Mouse (Mus musculus): ENCODE measurements around the gene Phyh.

The Phyh gene

DNA sequence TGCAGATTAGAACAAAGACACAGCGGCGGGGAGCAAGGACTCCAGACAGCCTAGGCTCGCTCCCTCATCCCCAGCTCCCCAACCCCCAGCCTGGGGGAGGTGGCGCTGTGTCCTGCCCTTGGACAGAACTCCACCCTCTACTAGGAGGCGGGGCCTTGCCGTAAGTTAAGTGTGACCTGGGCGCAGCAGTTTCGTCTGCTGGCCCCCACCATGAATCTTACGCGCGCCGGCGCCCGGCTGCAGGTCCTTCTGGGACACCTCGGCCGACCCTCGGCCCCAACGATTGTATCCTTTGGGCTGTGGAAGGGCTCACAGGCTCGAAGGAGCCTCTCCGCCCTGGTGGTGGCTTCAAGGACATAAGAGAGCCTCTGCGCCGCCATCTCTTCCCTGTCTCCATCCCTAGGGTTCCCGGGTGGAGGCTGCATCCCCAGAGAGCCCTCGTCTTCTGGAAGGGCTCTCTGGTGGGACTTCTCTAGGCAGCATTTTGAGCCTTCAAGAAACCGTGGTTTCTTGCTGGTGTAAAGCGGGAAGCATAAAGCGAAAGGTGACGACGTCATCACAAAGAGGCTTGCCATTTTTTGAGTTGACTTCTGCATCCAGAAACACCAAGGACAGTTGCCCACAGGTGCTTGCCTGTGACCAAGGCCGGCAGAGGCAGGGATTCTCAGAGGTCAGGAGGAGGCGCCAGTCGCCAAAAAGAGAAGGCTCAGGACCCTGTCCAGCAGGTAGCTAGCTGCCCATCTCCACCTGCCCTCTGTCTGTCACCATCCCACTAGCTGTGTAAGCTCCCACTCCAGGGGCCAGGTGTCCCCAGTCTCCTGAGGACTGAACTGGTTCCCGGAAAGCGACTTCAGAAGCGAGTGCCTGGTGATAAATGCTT lies at the start of gene Phyh:
Phyh (plus strand) TSS at position 160 of the 880 bp plus-strand sequence.
- peak; percentile 81 for DNase-seq (ENCODE audit: low spot score)

DNA sequence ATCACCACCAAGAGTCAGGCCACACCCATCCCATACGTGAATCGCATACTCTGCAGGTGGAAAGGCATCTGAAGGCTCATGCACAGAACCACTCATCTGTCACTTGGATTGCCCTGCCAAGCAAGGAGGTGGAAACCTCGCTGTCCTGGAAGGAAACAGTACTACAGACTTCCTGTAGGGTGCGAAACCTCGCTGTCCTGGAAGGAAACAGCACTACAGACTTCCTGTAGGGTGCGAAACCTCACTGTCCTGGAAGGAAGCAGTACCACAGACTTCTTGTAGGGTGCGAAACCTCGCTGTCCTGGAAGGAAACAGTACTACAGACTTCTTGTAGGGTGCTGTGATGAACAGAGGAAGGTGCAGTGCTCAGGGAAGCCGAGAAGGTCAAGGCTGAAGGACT lies 46.1 kb upstream of the Phyh start:
- DNase-seq (ENCODE audit: low spot score) = no peak

DNA sequence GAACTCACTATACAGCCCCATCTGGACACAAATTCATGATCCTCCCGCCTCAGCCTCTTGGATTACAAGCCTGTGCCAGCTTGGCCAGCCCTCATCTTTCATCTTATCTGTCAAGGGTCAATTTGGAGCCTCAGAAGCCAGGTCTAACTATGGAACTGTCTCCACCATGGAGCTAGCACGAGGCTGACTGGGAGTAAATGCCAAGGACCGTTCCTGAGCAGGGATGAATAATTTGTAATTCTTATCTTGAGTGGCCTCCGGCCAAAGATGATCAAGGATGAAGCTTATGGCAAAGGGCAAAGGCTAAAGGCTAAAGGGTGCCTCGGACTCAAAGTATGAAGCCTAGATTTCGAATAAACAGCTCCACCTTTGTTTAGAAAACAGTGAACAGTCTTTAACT lies 45.5 kb upstream of the Phyh start:
- no peak for DNase-seq (ENCODE audit: low spot score)

DNA sequence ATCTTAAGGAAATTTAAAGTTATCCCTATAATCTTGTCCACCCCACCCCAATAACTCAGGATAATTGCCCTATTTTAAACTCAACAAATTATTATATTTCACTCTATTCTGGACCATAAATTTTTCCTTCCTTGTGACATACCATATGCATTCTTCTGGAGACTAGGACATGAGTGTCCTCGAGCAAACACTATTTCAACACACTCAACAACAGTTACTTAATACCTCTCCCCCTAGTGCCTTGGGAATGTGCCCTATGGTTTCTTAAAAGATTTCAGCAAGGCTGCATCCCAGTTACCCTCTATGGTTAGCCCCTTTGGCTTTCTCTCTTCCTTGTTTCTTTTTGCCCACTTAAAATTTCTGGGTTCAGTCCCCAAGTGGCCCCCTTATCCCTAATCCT lies 43.7 kb upstream of the Phyh start:
- DNase-seq (ENCODE audit: low spot score) = no peak

DNA sequence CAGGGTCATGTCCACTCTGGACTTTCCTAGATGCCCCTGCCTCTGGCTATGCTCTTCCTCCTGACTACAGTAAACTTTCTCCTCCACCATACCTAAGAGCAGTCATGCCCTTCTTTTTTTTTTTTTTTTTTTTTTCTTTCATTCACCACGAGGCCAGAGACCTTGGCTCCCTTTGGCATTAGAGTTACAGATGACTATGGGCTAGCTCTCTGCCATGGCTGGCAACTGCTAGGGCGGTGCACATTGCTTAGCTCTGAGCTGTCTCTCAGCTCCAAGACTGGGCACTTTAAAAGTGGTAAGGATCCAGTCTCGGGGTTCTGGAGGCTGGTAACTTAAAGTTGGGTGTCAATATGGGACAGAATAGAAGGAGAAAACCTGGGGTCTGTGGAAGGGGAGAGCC lies 42.7 kb upstream of the Phyh start:
- no peak for DNase-seq (ENCODE audit: low spot score)

DNA sequence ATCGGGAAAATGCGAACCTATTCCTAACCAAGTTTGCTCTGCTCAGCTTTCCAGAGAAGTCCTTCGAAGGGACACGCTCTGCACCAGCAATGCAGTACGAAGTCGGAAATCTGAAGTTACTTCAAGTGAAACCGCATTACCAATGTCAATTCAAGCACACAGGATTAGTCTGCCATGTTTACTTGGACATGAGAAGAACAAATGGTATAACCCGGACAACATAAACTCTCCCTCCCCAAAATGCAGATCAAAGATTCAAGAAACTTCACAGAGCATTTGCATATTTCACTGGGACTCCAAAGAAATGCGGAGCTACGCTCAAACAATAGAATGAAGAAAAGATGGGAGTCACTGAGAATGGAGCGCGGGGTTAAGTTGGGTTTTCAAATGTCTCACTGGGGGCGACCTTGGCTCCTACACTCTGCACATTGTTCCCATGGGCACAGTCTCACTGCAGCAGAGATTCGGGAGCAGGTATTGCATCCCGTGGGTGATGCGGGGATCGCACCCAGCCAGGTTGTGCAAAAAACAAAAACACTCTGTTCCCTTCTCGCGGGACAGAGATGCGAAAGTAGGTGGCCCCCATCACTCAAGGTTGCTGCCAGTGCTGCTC lies 38.0 kb upstream of the Phyh start:
- DNase-seq (ENCODE audit: low spot score) = no peak

DNA sequence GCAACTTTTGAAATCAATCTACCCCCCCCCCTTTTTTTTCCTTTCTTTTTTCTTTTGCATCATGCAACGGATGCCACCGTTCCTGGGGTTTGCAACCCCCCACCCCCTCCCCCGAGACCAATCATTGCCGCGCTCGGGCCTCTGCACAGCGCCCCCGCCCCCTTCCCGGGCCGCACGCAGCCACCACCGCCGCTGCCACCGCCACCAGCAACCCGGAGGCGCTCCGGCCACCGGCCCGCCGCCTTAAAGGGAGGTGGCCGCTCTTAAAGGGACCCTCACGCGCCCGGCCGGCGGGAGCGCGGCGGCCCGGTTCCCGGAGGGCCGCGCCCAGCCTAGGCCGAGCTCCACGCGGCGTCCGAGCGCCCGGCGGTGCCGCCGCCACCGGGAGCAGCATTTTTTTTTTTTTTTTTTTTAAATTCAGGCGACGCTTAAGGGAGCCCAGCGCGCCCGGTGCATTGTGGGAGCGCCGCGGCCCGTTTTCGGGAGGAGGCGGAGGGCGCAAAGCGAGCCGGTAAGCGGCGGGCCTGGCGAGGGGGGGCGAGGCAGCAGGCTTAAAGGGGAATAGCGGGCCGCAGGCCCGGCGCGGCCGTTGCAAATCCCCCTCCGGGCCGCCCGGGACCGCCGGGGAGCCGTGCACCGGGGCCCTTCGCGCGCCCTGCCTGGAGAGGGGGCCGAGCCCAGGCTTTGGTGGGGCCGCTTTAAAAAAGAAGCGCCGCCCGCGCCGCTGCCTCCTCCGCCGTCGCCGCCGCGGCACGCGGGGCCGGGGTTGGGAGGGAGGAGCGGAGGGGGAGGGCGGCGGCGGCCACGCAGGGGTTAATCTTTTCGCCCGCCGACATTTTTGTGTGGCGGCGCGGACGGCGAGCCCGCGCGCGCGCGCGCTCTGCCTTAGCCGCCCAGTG lies 37.2 kb upstream of the Phyh start, which contains the start of gene Sephs1:
Sephs1 (plus strand) TSS at position 215 of the 899 bp plus-strand sequence.
- DNase-seq (ENCODE audit: low spot score) = peak; percentile 87

DNA sequence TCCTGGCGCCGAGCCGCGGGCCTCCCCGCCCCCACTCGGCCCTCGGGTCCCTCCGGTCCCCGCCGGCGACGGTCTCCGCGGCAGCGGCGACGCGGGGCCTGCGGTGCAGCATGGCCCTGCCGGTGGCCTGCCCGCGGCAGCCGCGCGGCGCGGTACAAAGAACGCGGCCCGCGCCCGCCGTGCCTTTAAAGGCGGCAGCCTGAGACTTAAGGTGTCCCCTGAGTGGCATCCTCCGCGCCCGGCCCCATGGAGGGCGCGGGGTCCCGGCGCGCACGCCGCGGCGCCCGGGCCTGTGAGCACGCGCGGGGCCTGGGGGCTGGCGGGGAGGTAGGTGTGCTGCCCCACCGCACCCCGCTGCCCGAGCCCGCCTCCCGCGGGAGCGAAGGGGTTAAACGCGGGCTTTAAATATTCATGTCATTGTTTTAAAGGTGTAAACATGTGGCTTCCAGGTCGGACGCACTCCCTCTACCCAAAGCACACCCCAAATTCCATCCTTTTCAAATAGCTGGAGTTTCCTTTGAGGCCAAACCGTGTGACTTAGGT lies 36.5 kb upstream of the Phyh start:
- peak; percentile 64 for DNase-seq (ENCODE audit: low spot score)

DNA sequence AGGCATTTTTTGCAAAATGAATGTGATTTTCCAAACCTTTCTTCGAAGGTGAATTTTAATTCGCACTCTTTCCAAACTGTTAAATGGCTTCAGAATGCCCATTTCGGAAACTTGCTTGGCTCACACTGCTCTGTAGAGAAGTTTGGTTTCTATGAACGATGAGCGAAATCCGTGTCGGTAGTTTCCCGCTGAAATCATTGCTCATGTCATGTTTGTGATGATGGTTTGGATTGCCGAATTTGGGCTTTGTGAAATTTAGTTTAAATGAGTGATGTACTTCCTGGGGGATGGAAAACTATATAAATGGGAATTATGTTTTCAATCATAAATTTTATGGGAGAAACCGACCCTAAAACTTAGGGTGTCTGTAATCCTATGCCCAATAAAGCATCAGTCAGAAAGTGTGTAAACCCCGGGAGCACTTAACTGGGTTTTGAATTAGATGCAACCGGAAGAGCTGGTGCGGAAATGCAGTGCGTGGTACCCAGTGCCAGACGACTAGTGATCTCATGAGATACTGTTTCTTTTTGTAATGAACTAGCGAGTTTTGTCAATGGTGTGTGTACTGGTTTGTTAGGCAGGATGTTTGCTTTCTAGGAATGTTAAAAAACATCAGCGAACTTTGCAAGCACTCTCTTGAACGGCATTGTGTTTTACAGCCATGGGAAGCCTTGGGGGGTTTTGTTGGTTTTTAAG lies 35.7 kb upstream of the Phyh start:
- DNase-seq (ENCODE audit: low spot score) = peak; percentile 24

DNA sequence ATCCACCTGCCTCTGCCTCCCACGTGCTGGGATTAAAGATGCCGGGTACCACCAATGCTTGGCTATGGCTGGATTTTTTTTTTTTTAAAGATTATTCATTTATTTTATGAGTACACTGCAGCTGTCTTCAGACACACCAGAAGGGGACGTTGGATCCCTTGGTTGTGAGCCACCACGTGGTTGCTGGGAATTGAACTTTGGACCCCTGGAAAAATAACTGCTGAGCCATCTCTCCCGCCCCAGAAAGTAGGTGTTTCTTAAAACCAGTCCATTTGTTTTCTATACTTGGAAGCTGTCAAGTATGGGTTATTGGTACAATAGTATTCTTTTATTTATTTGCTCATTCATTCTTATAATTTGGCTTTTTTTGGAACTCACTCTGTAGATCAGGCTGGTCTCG lies 31.9 kb upstream of the Phyh start:
- DNase-seq (ENCODE audit: low spot score) = no peak

DNA sequence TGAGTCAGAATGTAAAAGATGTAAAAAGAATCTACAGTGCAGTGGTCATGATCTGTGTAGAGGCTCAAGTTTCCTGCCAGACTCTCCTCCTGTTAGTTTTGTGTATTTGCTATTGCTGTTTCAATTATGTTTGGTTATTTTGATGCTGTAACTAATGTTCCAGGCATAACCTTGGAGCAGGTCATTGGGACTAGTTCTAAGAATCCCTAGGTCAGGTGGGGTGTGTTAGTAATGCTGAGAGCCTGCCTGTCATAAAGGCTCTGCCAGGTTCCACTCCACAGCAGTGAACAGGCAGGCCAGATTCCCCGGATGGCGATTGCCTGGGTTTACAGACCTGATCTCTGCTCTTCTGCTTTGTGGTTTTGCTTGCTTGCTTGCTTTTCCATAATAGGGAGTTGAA lies 23.2 kb upstream of the Phyh start:
- no peak for DNase-seq (ENCODE audit: low spot score)

DNA sequence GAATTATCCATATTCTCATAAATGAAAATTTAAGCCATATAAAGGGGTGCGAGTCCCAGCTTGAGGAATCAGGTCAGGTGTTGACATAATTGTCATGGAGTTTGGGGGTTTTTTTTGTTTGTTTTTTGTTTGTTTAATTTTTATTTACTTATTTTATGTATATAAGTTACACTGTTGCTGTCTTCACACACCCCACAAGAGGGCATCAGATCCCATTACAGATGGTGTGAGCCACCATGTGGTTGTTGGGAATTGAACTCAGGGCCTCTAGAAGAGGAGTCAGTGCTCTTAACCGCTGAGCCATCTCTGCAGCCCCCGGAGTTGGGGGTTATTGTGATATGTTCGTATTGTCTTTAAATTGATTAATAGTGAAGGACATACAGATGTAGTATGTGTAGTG lies 21.8 kb upstream of the Phyh start:
- no peak for DNase-seq (ENCODE audit: low spot score)

DNA sequence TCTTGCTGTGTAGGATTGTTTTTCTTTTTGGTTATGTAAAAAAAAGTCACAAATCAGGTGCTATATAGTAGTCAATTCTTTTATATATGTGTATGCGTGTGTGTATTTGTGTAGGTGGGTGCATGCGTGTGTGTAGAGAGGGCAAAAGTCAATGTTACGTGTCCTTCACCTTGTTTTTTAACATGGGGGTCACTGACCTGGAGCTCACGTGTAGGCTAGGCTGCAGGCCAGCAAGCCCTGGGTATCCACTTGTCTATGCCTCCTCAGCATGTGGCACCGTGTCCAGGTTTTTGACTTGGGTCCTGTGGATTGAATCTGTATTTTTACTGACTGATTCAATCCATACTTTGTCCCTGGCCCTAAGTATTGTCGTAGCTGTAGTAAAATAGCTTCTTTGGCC lies 18.2 kb upstream of the Phyh start:
- no peak for DNase-seq (ENCODE audit: low spot score)

DNA sequence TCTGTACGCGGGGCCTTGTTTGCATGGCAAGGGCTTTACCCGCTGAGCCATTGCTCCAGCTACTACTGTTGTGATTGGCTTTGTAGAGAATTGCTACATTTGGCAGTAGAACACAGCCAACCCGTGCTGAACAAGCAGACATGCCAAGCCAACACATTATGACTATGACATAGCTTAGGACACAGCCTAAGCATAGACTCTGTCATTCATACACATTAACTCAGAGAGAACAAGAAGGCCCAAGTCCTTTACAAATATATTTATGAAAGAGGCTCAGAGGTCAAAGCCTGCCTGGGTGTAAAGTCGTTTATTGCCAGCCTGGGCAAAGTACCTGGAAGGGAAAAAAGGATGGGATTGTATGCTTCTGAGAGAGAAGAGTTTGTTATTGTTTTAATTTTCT lies 16.5 kb upstream of the Phyh start:
- DNase-seq (ENCODE audit: low spot score) = no peak

DNA sequence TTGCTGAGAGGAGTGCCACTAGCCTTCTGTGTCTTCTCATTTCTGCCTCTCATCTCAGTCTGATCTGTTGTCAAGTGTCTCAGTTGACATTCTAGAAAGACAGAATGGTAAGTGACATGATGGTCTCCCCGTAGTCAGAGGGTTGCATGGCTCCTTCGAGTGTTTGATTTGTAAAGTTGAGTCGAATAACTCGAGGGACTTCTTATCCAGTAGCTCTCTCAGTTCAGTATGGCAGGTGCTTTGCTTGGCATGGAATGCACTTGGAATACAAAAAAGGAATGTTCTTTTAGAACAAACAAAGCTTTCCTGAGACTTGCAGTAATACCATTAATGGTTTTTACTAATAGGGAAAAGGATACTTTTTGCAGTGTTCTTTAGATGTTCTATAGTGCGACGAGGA lies 11.7 kb upstream of the Phyh start:
- DNase-seq (ENCODE audit: low spot score) = no peak

DNA sequence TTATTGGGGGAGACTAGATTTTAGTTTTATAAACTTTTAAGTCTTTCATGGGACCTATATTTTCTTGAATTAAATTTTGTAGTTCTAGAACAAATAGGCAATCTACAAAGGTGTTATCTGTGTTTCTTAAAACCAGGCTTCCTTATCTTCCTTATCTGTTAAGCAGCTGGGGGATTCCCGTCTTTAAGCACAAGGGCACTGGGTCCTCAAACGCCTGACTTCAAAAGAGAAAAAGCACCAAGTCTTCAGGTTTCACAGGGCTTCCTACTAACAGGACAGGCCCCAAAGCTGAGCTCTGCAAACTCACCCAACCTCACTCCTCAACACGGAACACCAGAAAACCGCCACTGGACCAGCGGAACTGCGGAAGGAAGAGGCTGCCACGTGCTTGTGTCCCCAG lies 10.9 kb upstream of the Phyh start:
- no peak for DNase-seq (ENCODE audit: low spot score)

DNA sequence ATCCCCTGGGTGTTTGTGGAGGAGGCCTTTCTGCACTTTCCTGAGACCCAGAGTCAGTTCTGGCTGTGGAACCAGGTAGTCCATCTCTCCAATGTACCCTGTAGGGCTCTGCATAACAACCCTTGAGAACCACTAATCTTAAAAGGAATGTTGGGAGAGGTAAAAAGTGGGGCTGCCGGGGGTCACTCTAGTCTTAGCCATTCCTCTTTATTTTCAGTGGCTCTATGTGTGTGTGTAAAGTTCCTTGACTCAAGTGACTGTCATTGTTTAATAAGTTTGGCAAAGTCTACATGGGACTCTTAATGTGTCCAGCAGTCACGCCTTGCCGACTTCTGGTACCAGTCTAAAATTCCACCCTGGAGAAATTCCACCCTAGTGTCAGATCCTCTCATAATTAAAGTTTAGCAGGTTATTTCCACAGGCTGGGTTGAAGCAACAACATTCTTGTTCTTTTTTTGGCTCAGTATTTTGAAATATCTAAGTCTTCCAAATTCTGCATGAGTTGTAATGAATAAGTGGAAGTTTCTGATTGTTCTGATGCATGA lies 10.0 kb upstream of the Phyh start:
- no peak for DNase-seq (ENCODE audit: low spot score)

DNA sequence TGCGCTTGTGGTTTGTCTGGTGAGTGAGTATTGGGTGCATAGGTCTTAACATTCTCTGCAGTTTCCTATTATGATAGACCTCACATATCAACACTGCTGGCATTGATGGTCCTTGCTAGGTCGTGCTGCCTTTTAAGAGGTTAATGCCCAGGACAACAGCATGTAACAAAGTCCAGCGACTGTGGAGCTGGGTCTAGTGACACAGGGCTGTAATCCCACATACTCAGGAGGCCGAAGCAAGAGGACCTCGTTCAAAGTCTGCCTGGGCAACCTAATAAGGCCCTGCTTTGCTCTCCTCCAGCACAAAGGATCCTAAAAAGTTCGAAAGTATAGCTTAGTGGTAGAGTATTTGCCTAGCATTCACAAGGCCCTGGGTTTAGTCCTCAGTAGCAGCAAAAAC lies 8.9 kb upstream of the Phyh start:
- no peak for DNase-seq (ENCODE audit: low spot score)

DNA sequence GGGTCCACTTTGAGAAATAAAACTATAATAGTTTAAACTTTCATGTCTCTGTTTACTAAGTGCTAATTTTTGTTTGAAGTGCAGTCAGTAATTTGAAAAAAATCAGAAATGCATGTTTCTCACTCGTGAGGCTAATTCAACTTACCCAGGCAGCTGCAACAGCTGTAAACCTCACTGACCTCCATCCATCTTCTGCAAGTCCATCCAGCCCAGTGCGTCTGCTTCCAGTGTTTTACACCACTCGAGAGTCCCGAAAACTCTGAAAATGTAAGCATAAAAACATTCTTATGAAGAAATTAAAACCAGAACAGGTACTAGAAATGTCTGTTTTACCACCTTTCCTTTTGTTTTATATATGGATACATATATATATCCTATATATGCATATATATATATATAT lies 8.3 kb upstream of the Phyh start:
- DNase-seq (ENCODE audit: low spot score) = no peak

DNA sequence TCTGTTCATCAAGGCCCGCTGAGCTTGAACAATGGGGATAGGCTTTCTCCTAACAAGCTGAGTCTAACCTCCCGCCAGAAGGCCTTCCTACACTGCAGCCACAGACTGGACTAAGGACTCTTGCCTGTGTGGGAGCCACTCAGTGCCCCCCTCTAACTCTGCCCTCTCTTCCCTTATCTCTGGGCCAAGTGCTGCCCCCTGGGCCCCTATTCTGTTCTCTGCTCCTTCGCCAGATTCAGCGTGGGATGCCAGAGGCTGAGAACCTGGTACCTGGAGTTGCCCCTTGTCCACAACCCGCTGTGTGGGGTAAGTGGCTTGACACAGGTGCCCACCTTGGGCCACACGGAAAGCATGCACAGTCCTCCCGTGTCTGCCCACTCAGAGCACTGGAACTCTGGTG lies 4.9 kb upstream of the Phyh start:
- no peak for DNase-seq (ENCODE audit: low spot score)

DNA sequence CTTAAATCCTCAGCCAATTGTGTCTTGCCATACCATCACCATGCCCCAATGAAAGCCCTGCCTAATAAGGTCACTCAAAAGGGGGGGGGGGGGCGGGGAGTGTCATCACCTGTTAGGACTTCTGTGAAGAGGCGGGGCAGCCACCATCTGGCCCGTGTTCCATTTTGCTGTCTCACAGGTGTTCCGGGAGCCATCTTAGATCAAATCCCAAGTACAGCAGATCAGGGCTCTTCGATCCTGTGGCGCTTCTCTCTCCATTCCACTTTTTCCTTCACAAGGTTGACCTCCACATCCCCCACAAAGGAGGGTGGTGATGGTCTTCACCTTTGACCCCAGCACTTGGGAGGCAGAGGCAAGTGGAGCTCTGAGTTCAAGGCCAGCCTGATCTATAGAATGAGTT lies 2.8 kb upstream of the Phyh start:
- no peak for DNase-seq (ENCODE audit: low spot score)
